In genomic region chr10:13090596-13091424, GRCm38 (mm10) we compare ENCODE assay signal across 8 mouse cellular contexts. TPM values are rescaled to one million over a fixed set of nuclear protein-coding genes. Genes with fewer than 3 reads are reported as not detected.
DNase-seq lines count a peak whose midpoint lies in the region; ATAC-seq lines count a peak whose summit lies in the region.

No protein-coding gene starts in this region.

- H3K36me3 ChIP-seq in hindbrain, embryonic 14.5 days (replicated peaks; ENCODE audit: control insufficient read depth, insufficient read depth), result no peaks in the 10 kb centered on the region

- H3K9me3 ChIP-seq in hindbrain, embryonic 14.5 days (ENCODE audit: control insufficient read depth, low read length), result peaks cover 30% of the 10 kb centered on the region

- no peaks in the 10 kb centered on the region for H3K27me3 ChIP-seq in hindbrain, embryonic 14.5 days (ENCODE audit: control insufficient read depth, insufficient read depth, low read length)

- peak; percentile 96 for ATAC-seq in hindbrain, embryonic 14.5 days (ENCODE audit: low FRiP score)

- H3K4me1 ChIP-seq in hindbrain, embryonic 14.5 days (replicated peaks; ENCODE audit: control insufficient read depth, insufficient read depth, low read length), result no peaks in the 10 kb centered on the region

- peak; percentile 65 for DNase-seq in WW6 (ENCODE audit: low read depth, low spot score)
- peak; percentile 72 to 84 for DNase-seq in cerebellum, postnatal 25 days
- peak; percentile 66 to 69 for DNase-seq in frontal cortex, postnatal 36 days (ENCODE audit: low spot score in 2 of 2)
- peak; percentile 78 for DNase-seq in hindbrain, embryonic 14.5 days (ENCODE audit: low spot score)
- peak; percentile 47 for DNase-seq in left cerebral cortex, adult 11 months (ENCODE audit: low spot score)
- peak; percentile 76 for DNase-seq in lung, postnatal 14 days
- DNase-seq in retina, embryonic 14.5 days (ENCODE audit: low spot score), result peak; percentile 88
- DNase-seq in thymus, postnatal 4 days, result peak; percentile 59

- H3K27ac ChIP-seq in hindbrain, embryonic 14.5 days, result 0 out of 2 replicates have a peak overlapping the region, but pooled peaks have one; percentile 22

- H3K4me2 ChIP-seq in hindbrain, embryonic 14.5 days (replicated peaks), result peak overlapping the region; percentile 66

- peak overlapping the region; percentile 54 for H3K9ac ChIP-seq in hindbrain, embryonic 14.5 days

- H3K4me3 ChIP-seq in hindbrain, embryonic 14.5 days (replicated peaks; ENCODE audit: low read length), result peak overlapping the region; percentile 39

- 52% methylated on average over 68 of the region's 70 CpGs for WGBS in hindbrain, embryonic 14.5 days

RNA-seq across cellular contexts. Expression of gene Plagl1, which starts 30.5 kb away (rescaled TPM):
- polyA plus RNA-seq in hindbrain, embryonic 14.5 days (2014; fragmentation: Nextera tagmentation; extraction: Ambion mirVana), result 40.8 and 44.1 TPM in 2 replicates

Comparison
In these comparisons a context has a peak if more than half of its experiments do, and no peak if none do; other contexts are left out.
1. Peak in every context shown above with its lines: DNase-seq, ATAC-seq, H3K4me3 ChIP-seq and H3K27ac ChIP-seq.